ENCODE assay signal across 18 mouse cellular contexts in genomic region chr7:68063711-68064110, GRCm38 (mm10).
DNase-seq lines count a peak whose midpoint lies in the region; ATAC-seq lines count a peak whose summit lies in the region.
"Had no signal": no experiment of that assay in that cellular context is flagged by ENCODE, and none has a peak within 500 bp of the region (broad histone marks: within the 10 kb centered on the region; RNA-seq: fewer than 3 reads in every experiment).

No protein-coding gene starts in this region.

- 0 out of 2 replicates have a peak, but pooled peaks cover 3% of the 10 kb centered on the region for H3K36me3 ChIP-seq in hindbrain, embryonic 10.5 days
- no peaks in the 10 kb centered on the region for H3K36me3 ChIP-seq in hindbrain, embryonic 12.5 days
- peaks cover 45% of the 10 kb centered on the region for H3K36me3 ChIP-seq in megakaryocyte, embryonic 14.5 days (replicated peaks; ENCODE audit: low read length)
- peaks cover 16% of the 10 kb centered on the region for H3K36me3 ChIP-seq in limb, embryonic 10.5 days
- H3K36me3 ChIP-seq: forebrain, embryonic 15.5 days; heart, embryonic 15.5 days had no signal

- no peak for ATAC-seq in hindbrain, embryonic 12.5 days (ENCODE audit: low FRiP score)
- no peak for ATAC-seq in megakaryocyte, adult 5-6 weeks (ENCODE audit: poor library complexity, severe bottlenecking)
- ATAC-seq in erythroblast, adult 5-6 weeks (replicated peaks; ENCODE audit: low FRiP score, poor library complexity, severe bottlenecking) = 0 out of 2 replicates have a peak, but pooled peaks have one; percentile 29
- ATAC-seq: forebrain, embryonic 15.5 days had no signal

- H3K27me3 ChIP-seq in hindbrain, embryonic 10.5 days (ENCODE audit: insufficient read depth, poor library complexity, severe bottlenecking) = no peaks in the 10 kb centered on the region
- no peaks in the 10 kb centered on the region for H3K27me3 ChIP-seq in hindbrain, embryonic 12.5 days
- H3K27me3 ChIP-seq in megakaryocyte, embryonic 14.5 days (replicated peaks) = no peaks in the 10 kb centered on the region
- no peaks in the 10 kb centered on the region for H3K27me3 ChIP-seq in limb, embryonic 10.5 days (ENCODE audit: low read depth, poor library complexity, severe bottlenecking)
- H3K27me3 ChIP-seq: forebrain, embryonic 15.5 days; heart, embryonic 15.5 days had no signal

- H3K27ac ChIP-seq in hindbrain, embryonic 10.5 days = 0 out of 2 replicates have a peak overlapping the region, but pooled peaks have one; percentile 19
- H3K27ac ChIP-seq in hindbrain, embryonic 12.5 days = no peak overlapping the region
- H3K27ac ChIP-seq in limb, embryonic 10.5 days = peak overlapping the region; percentile 48; the same call in 1 of the 2 replicates
- H3K27ac ChIP-seq: embryonic facial prominence, embryonic 10.5 days; forebrain, embryonic 15.5 days; hindbrain, postnatal 0 days had no signal

- DNase-seq in hindbrain, embryonic 10.5 days (ENCODE audit: low spot score) = no peak
- DNase-seq in limb, embryonic 10.5 days (ENCODE audit: low spot score) = no peak
- DNase-seq in gastrocnemius, postnatal 14 days = no peak
- DNase-seq: adrenal gland, adult 8-10 months; adrenal gland, postnatal 36 days; cerebellum, adult 2 months; cerebellum, postnatal 10 days; gastrocnemius, postnatal 10 days; heart, postnatal 14 days had no signal

- peaks cover 45% of the 10 kb centered on the region for H3K4me1 ChIP-seq in hindbrain, embryonic 10.5 days (replicated peaks)
- peaks cover 38% of the 10 kb centered on the region for H3K4me1 ChIP-seq in hindbrain, embryonic 12.5 days
- H3K4me1 ChIP-seq in megakaryocyte, embryonic 14.5 days = peaks cover 69% of the 10 kb centered on the region
- H3K4me1 ChIP-seq in limb, embryonic 10.5 days = peaks cover 26% of the 10 kb centered on the region

- intact Hi-C loops in gastrocnemius, postnatal 14 days (cut with DNase I; ENCODE audit: low total_unique reads) = no loop called here

- no peaks in the 10 kb centered on the region for H3K9me3 ChIP-seq in hindbrain, embryonic 10.5 days
- no peaks in the 10 kb centered on the region for H3K9me3 ChIP-seq in hindbrain, embryonic 12.5 days (replicated peaks)
- no peaks in the 10 kb centered on the region for H3K9me3 ChIP-seq in megakaryocyte, embryonic 14.5 days
- no peaks in the 10 kb centered on the region for H3K9me3 ChIP-seq in limb, embryonic 10.5 days (replicated peaks)
- H3K9me3 ChIP-seq: embryonic facial prominence, embryonic 10.5 days; forebrain, embryonic 15.5 days; heart, embryonic 15.5 days had no signal

- no peak overlapping the region for H3K4me3 ChIP-seq in hindbrain, embryonic 10.5 days
- no peak overlapping the region for H3K4me3 ChIP-seq in hindbrain, embryonic 12.5 days
- H3K4me3 ChIP-seq in megakaryocyte, embryonic 14.5 days (replicated peaks) = peak overlapping the region; percentile 8
- no peak overlapping the region for H3K4me3 ChIP-seq in limb, embryonic 10.5 days
- H3K4me3 ChIP-seq: embryonic facial prominence, embryonic 10.5 days; erythroblast, embryonic 14.5 days; forebrain, embryonic 15.5 days; heart, embryonic 15.5 days had no signal

- no peak overlapping the region for H3K4me2 ChIP-seq in hindbrain, embryonic 12.5 days (replicated peaks)
- H3K4me2 ChIP-seq: forebrain, embryonic 15.5 days; heart, embryonic 15.5 days had no signal

- WGBS in hindbrain, embryonic 10.5 days = 86% methylated on average over 9 of the region's 9 CpGs
- WGBS in hindbrain, embryonic 12.5 days = 86% methylated on average over 9 of the region's 9 CpGs
- 91% methylated on average over 9 of the region's 9 CpGs for WGBS in limb, embryonic 10.5 days

- H3K9ac ChIP-seq in hindbrain, embryonic 12.5 days = no peak overlapping the region
- H3K9ac ChIP-seq: forebrain, embryonic 15.5 days; heart, embryonic 15.5 days had no signal
